Mouse (Mus musculus): ENCODE data around the gene Gimap9. TPM values are rescaled to one million over a fixed set of nuclear protein-coding genes. Genes with fewer than 3 reads are reported as not detected.

Gene Gimap9
- total RNA-seq (2022), result 1 to 10 TPM; 2.6 to 4.2 (median 3.1) TPM

GRCm38 (mm10) chr6:48675931-48676859 lies at the start of gene Gimap9:
Gene Gimap9 (plus strand): TSS chr6:48676129.
- DNase-seq (ENCODE audit: low spot score), result peak; percentile 38

GRCm38 (mm10) chr6:48626464-48626863 lies 49.5 kb upstream of the Gimap9 start, which contains the start of gene AI854703:
Gene AI854703 (plus strand): TSS chr6:48626764.
- no peak for DNase-seq (ENCODE audit: low spot score)

GRCm38 (mm10) chr6:48626984-48627383 lies 48.9 kb upstream of the Gimap9 start:
- peak; percentile 29 for DNase-seq (ENCODE audit: low spot score)

- no peak for DNase-seq (ENCODE audit: low spot score)
These were observed 48.4 kb upstream of the Gimap9 start for GRCm38 (mm10) chr6:48627511-48627924.

GRCm38 (mm10) chr6:48628377-48628776 lies 47.6 kb upstream of the Gimap9 start:
- DNase-seq (ENCODE audit: low spot score), result no peak

GRCm38 (mm10) chr6:48628808-48629660 lies 46.9 kb upstream of the Gimap9 start:
- no peak for DNase-seq (ENCODE audit: low spot score)

- no peak for DNase-seq (ENCODE audit: low spot score)
These were observed 46.3 kb upstream of the Gimap9 start for GRCm38 (mm10) chr6:48629661-48630034.

- DNase-seq (ENCODE audit: low spot score), result no peak
These were observed 45.1 kb upstream of the Gimap9 start for GRCm38 (mm10) chr6:48630831-48631230.

GRCm38 (mm10) chr6:48635105-48635504 lies 40.8 kb upstream of the Gimap9 start:
- DNase-seq (ENCODE audit: low spot score), result no peak

GRCm38 (mm10) chr6:48636515-48636914 lies 39.4 kb upstream of the Gimap9 start:
- peak; percentile 26 for DNase-seq (ENCODE audit: low spot score)

- no peak for DNase-seq (ENCODE audit: low spot score)
These were observed 38.0 kb upstream of the Gimap9 start for GRCm38 (mm10) chr6:48637811-48638500.

GRCm38 (mm10) chr6:48638553-48638952 lies 37.4 kb upstream of the Gimap9 start:
- no peak for DNase-seq (ENCODE audit: low spot score)

- no peak for DNase-seq (ENCODE audit: low spot score)
These were observed 34.5 kb upstream of the Gimap9 start for GRCm38 (mm10) chr6:48641391-48641790.

- DNase-seq (ENCODE audit: low spot score), result peak; percentile 51
These were observed 33.1 kb upstream of the Gimap9 start for GRCm38 (mm10) chr6:48642764-48643292.

GRCm38 (mm10) chr6:48645660-48646308 lies 30.1 kb upstream of the Gimap9 start:
- peak; percentile 72 for DNase-seq (ENCODE audit: low spot score)

- DNase-seq (ENCODE audit: low spot score), result no peak
These were observed 29.6 kb upstream of the Gimap9 start for GRCm38 (mm10) chr6:48646309-48646690.

GRCm38 (mm10) chr6:48646995-48647394 lies 28.9 kb upstream of the Gimap9 start, which contains the start of gene Gimap8:
Gene Gimap8 (plus strand): TSS chr6:48647234.
- peak; percentile 69 for DNase-seq (ENCODE audit: low spot score)

GRCm38 (mm10) chr6:48647611-48648010 lies 28.3 kb upstream of the Gimap9 start:
- DNase-seq (ENCODE audit: low spot score), result no peak

- DNase-seq (ENCODE audit: low spot score), result no peak
These were observed 27.1 kb upstream of the Gimap9 start for GRCm38 (mm10) chr6:48648779-48649178.

GRCm38 (mm10) chr6:48650041-48650440 lies 25.9 kb upstream of the Gimap9 start:
- DNase-seq (ENCODE audit: low spot score), result no peak

- DNase-seq (ENCODE audit: low spot score), result no peak
These were observed 17.2 kb upstream of the Gimap9 start for GRCm38 (mm10) chr6:48658721-48659120.

Data from heart, adult 8-10 months (tissue).